In the genomic region with DNA sequence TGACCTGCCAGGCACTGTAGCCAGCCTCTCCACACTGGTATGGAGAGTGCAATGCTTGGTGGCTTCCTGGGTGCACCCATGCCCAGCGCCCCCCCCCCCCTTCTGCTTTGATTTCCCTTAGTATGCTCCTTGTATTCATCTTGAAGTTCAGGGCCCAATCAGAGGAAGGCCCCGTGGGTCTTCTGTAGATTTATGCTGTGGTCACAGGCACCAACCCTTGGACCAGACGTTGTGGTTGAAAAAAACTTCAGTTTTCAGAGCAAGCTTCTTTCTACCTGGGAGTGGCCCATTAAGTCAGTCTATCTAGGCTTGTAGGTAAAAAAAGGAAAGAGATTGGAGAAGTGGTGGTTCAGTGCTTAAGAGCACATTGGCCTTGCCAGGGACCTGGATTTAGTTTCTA, we compare ENCODE assay signal across 8 mouse cellular contexts. TPM values are rescaled to one million over a fixed set of nuclear protein-coding genes. Genes with fewer than 3 reads are reported as not detected.
DNase-seq lines count a peak whose midpoint lies in the region; ATAC-seq lines count a peak whose summit lies in the region.

No protein-coding gene starts in this region.

- 6% methylated on average over 3 of the region's 3 CpGs for WGBS in lung, embryonic 15.5 days
- 7% methylated on average over 3 of the region's 3 CpGs for WGBS in embryonic facial prominence, embryonic 13.5 days
- WGBS in limb, embryonic 10.5 days: 3% methylated on average over 2 of the region's 3 CpGs
- WGBS in neural tube, embryonic 13.5 days: 8% methylated on average over 3 of the region's 3 CpGs

- peak overlapping the region; percentile 98 for H3K27ac ChIP-seq in lung, embryonic 15.5 days
- H3K27ac ChIP-seq in embryonic facial prominence, embryonic 13.5 days: peak overlapping the region; percentile 96
- H3K27ac ChIP-seq in limb, embryonic 10.5 days: peak overlapping the region; percentile 96
- H3K27ac ChIP-seq in neural tube, embryonic 13.5 days (replicated peaks): no peak overlapping the region

- H3K4me2 ChIP-seq in lung, embryonic 15.5 days: peak overlapping the region; percentile 89
- peak overlapping the region; percentile 83 for H3K4me2 ChIP-seq in embryonic facial prominence, embryonic 13.5 days
- H3K4me2 ChIP-seq in neural tube, embryonic 13.5 days: peak overlapping the region; percentile 93

- ATAC-seq in lung, embryonic 15.5 days (ENCODE audit: borderline replicate concordance, extremely low read depth, low FRiP score, low TSS enrichment): no peak
- no peak for ATAC-seq in embryonic facial prominence, embryonic 13.5 days (ENCODE audit: insufficient number of reproducible peaks, insufficient read depth, low FRiP score, low TSS enrichment, low read depth)
- no peak for ATAC-seq in neural tube, embryonic 13.5 days (ENCODE audit: low read depth)

- DNase-seq in lung, postnatal 25 days (ENCODE audit: low spot score): no peak
- DNase-seq in limb, embryonic 10.5 days (ENCODE audit: low spot score): no peak
- no peak for DNase-seq in left cerebral cortex, postnatal 14 days (ENCODE audit: low spot score in 2 of 2)
- DNase-seq in frontal cortex, postnatal 14 days (ENCODE audit: low spot score in 2 of 2): no peak
- DNase-seq in adrenal gland, postnatal 4 days (ENCODE audit: low spot score in 2 of 2): no peak

- H3K27me3 ChIP-seq in lung, embryonic 15.5 days: no peaks in the 10 kb centered on the region
- no peaks in the 10 kb centered on the region for H3K27me3 ChIP-seq in embryonic facial prominence, embryonic 13.5 days
- H3K27me3 ChIP-seq in limb, embryonic 10.5 days (ENCODE audit: low read depth, poor library complexity, severe bottlenecking): no peaks in the 10 kb centered on the region
- H3K27me3 ChIP-seq in neural tube, embryonic 13.5 days: no peaks in the 10 kb centered on the region

- H3K36me3 ChIP-seq in lung, embryonic 15.5 days: peaks cover 7% of the 10 kb centered on the region
- peaks cover 7% of the 10 kb centered on the region for H3K36me3 ChIP-seq in embryonic facial prominence, embryonic 13.5 days
- peaks cover 17% of the 10 kb centered on the region for H3K36me3 ChIP-seq in limb, embryonic 10.5 days
- peaks cover 6% of the 10 kb centered on the region; the same call in 1 of the 2 replicates for H3K36me3 ChIP-seq in neural tube, embryonic 13.5 days

- peak overlapping the region; percentile 59 for H3K9ac ChIP-seq in lung, embryonic 15.5 days
- peak overlapping the region; percentile 85 for H3K9ac ChIP-seq in embryonic facial prominence, embryonic 13.5 days
- H3K9ac ChIP-seq in neural tube, embryonic 13.5 days: peak overlapping the region; percentile 73

- peaks cover 41% of the 10 kb centered on the region for H3K4me1 ChIP-seq in lung, embryonic 15.5 days
- H3K4me1 ChIP-seq in embryonic facial prominence, embryonic 13.5 days: peaks cover 42% of the 10 kb centered on the region
- H3K4me1 ChIP-seq in limb, embryonic 10.5 days: peaks cover 47% of the 10 kb centered on the region
- peaks cover 46% of the 10 kb centered on the region for H3K4me1 ChIP-seq in neural tube, embryonic 13.5 days (replicated peaks)

- intact Hi-C loops in left cerebral cortex, postnatal 14 days (cut with DNase I): no loop called here

- no peaks in the 10 kb centered on the region for H3K9me3 ChIP-seq in lung, embryonic 15.5 days
- H3K9me3 ChIP-seq in embryonic facial prominence, embryonic 13.5 days: no peaks in the 10 kb centered on the region
- H3K9me3 ChIP-seq in limb, embryonic 10.5 days (replicated peaks): no peaks in the 10 kb centered on the region
- H3K9me3 ChIP-seq in neural tube, embryonic 13.5 days: no peaks in the 10 kb centered on the region

- H3K4me3 ChIP-seq in lung, embryonic 15.5 days: peak overlapping the region; percentile 65
- H3K4me3 ChIP-seq in embryonic facial prominence, embryonic 13.5 days: peak overlapping the region; percentile 68
- peak overlapping the region; percentile 65 for H3K4me3 ChIP-seq in limb, embryonic 10.5 days
- H3K4me3 ChIP-seq in neural tube, embryonic 13.5 days: peak overlapping the region; percentile 52

RNA-seq across cellular contexts. Expression of a gene that starts 6.6 kb away (rescaled TPM):
- polyA plus RNA-seq in lung, embryonic 15.5 days (2015; fragmentation: Nextera tagmentation; extraction: Ambion mirVana): 449 and 465 TPM in 2 replicates
- polyA plus RNA-seq in embryonic facial prominence, embryonic 13.5 days (2015; fragmentation: Nextera tagmentation; extraction: Ambion mirVana): 538 and 545 TPM in 2 replicates
- polyA plus RNA-seq in limb, embryonic 10.5 days (2016; fragmentation: Nextera tagmentation; extraction: Ambion mirVana): 854 and 929 TPM in 2 replicates
- 338 and 380 TPM in 2 replicates for polyA plus RNA-seq in neural tube, embryonic 13.5 days (2015; fragmentation: Nextera tagmentation; extraction: Ambion mirVana)
- total RNA-seq in left cerebral cortex, postnatal 14 days (2021): 100 to 1,000 TPM; 171 to 193 TPM
- 100 to 1,000 TPM; 326 to 328 TPM for total RNA-seq in adrenal gland, postnatal 4 days (2021)

RNA-seq across cellular contexts. Expression of a gene that starts 13.7 kb away (rescaled TPM):
- 13.2 and 14.7 TPM in 2 replicates for polyA plus RNA-seq in lung, embryonic 15.5 days (2015; fragmentation: Nextera tagmentation; extraction: Ambion mirVana)
- 7.6 and 11.4 TPM in 2 replicates for polyA plus RNA-seq in embryonic facial prominence, embryonic 13.5 days (2015; fragmentation: Nextera tagmentation; extraction: Ambion mirVana)
- polyA plus RNA-seq in limb, embryonic 10.5 days (2016; fragmentation: Nextera tagmentation; extraction: Ambion mirVana): 13.5 and 14.7 TPM in 2 replicates
- 1.8 and 2.7 TPM in 2 replicates for polyA plus RNA-seq in neural tube, embryonic 13.5 days (2015; fragmentation: Nextera tagmentation; extraction: Ambion mirVana)
- total RNA-seq in left cerebral cortex, postnatal 14 days (2021): 1 to 10 TPM; 1.8 to 2.2 TPM
- 10 to 100 TPM; 11.4 to 12.4 TPM for total RNA-seq in adrenal gland, postnatal 4 days (2021)

RNA-seq across cellular contexts. Expression of a gene that starts 15.1 kb away (rescaled TPM):
- polyA plus RNA-seq in lung, embryonic 15.5 days (2015; fragmentation: Nextera tagmentation; extraction: Ambion mirVana): 34.0 and 34.5 TPM in 2 replicates
- polyA plus RNA-seq in embryonic facial prominence, embryonic 13.5 days (2015; fragmentation: Nextera tagmentation; extraction: Ambion mirVana): 46.5 and 46.9 TPM in 2 replicates
- polyA plus RNA-seq in limb, embryonic 10.5 days (2016; fragmentation: Nextera tagmentation; extraction: Ambion mirVana): 38.6 and 45.0 TPM in 2 replicates
- polyA plus RNA-seq in neural tube, embryonic 13.5 days (2015; fragmentation: Nextera tagmentation; extraction: Ambion mirVana): 49.6 and 53.5 TPM in 2 replicates
- 10 to 100 TPM; 42.6 to 47.8 TPM for total RNA-seq in left cerebral cortex, postnatal 14 days (2021)
- 10 to 100 TPM; 35.9 to 39.2 TPM for total RNA-seq in adrenal gland, postnatal 4 days (2021)

RNA-seq across cellular contexts. Expression of a gene that starts 29.7 kb away (rescaled TPM):
- polyA plus RNA-seq in lung, embryonic 15.5 days (2015; fragmentation: Nextera tagmentation; extraction: Ambion mirVana): 31.4 and 32.5 TPM in 2 replicates
- 24.0 and 25.3 TPM in 2 replicates for polyA plus RNA-seq in embryonic facial prominence, embryonic 13.5 days (2015; fragmentation: Nextera tagmentation; extraction: Ambion mirVana)
- 35.6 and 37.2 TPM in 2 replicates for polyA plus RNA-seq in limb, embryonic 10.5 days (2016; fragmentation: Nextera tagmentation; extraction: Ambion mirVana)
- polyA plus RNA-seq in neural tube, embryonic 13.5 days (2015; fragmentation: Nextera tagmentation; extraction: Ambion mirVana): 26.5 and 32.5 TPM in 2 replicates
- 10 to 100 TPM; 13.0 to 14.1 TPM for total RNA-seq in left cerebral cortex, postnatal 14 days (2021)
- total RNA-seq in adrenal gland, postnatal 4 days (2021): 10 to 100 TPM; 17.5 to 18.5 TPM
